Mouse (Mus musculus): ENCODE data around the gene Ppp1r9a. TPM values are rescaled to one million over a fixed set of nuclear protein-coding genes. Genes with fewer than 3 reads are reported as not detected.

The Ppp1r9a gene
- total RNA-seq, 2 experiments from 2014 or later, result 10.6 to 11.2 TPM

DNA sequence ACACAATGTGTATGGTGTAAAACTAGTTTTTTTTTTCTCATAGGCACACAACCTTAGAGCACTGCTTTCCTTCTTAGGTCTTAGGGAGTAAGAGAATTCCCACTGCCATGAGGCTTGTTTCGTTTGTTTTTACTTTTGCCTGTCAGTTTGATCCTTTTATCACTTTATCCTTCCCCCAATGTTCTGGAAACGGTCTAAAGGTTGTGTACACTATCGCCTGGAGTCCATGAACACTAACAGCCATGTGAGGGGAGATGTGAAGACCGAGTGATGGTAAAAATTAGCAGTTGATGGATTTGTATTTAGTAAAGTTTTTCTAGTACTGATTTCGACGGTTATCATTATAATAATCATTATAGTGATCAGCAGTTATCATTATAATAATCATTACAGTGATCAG is 232.3 kb downstream of the Ppp1r9a start:
- ATAC-seq (replicated peaks; ENCODE audit: low FRiP score, low TSS enrichment, poor library complexity, severe bottlenecking), result no peak

DNA sequence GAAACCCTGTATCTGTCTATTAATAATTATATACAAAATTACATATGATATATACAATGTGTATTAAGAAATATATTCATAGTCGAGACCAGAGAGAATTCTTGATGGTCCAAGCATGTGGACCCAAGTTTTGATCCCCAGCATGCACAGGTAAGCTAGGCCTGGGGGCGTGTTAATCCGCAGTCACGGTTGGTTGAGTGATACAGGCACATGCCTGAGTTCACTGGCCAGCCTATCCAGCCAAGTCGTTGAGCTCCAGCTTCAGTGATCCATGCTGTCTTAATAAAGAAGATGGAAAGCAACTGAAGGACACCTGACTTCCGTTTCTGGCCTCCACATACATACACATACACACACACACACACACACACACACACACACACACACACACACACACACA is 233.3 kb downstream of the Ppp1r9a start:
- no peak for ATAC-seq (replicated peaks; ENCODE audit: low FRiP score, low TSS enrichment, poor library complexity, severe bottlenecking)

- ATAC-seq (replicated peaks; ENCODE audit: low FRiP score, low TSS enrichment, poor library complexity, severe bottlenecking), result no peak
These were observed 236.3 kb downstream of the Ppp1r9a start for GRCm38 (mm10) chr6:5138875-5139631.

GRCm38 (mm10) chr6:5139666-5140065 is 236.9 kb downstream of the Ppp1r9a start:
- no peak for ATAC-seq (replicated peaks; ENCODE audit: low FRiP score, low TSS enrichment, poor library complexity, severe bottlenecking)

- ATAC-seq (replicated peaks; ENCODE audit: low FRiP score, low TSS enrichment, poor library complexity, severe bottlenecking), result peak; percentile 82
These were observed 244.9 kb downstream of the Ppp1r9a start for GRCm38 (mm10) chr6:5147488-5148142.

DNA sequence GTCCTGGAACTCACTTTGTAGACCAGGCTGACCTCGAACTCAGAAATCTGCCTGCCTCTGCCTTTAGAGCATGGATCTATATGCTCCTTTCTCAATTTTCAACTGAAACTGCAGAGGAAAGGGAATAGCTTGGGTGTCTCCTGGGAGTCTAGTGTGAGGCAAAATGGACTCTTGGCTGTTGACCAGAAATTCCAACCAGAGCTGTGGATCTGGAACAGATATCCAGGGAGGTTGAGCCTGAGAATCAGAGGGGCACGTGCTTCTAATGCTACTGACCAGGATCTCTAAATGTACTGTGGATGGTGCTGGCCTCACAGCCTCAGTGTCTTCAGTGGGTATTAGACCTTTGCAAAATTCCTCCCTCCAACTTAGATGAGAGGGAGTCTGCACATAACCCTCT is 247.2 kb downstream of the Ppp1r9a start:
- ATAC-seq (replicated peaks; ENCODE audit: low FRiP score, low TSS enrichment, poor library complexity, severe bottlenecking), result no peak

GRCm38 (mm10) chr6:5151171-5151570 is 248.5 kb downstream of the Ppp1r9a start:
- no peak for ATAC-seq (replicated peaks; ENCODE audit: low FRiP score, low TSS enrichment, poor library complexity, severe bottlenecking)

GRCm38 (mm10) chr6:5152185-5152584 is 249.5 kb downstream of the Ppp1r9a start:
- no peak for ATAC-seq (replicated peaks; ENCODE audit: low FRiP score, low TSS enrichment, poor library complexity, severe bottlenecking)

- no peak for ATAC-seq (replicated peaks; ENCODE audit: low FRiP score, low TSS enrichment, poor library complexity, severe bottlenecking)
These were observed 252.1 kb downstream of the Ppp1r9a start for GRCm38 (mm10) chr6:5154786-5155185.

DNA sequence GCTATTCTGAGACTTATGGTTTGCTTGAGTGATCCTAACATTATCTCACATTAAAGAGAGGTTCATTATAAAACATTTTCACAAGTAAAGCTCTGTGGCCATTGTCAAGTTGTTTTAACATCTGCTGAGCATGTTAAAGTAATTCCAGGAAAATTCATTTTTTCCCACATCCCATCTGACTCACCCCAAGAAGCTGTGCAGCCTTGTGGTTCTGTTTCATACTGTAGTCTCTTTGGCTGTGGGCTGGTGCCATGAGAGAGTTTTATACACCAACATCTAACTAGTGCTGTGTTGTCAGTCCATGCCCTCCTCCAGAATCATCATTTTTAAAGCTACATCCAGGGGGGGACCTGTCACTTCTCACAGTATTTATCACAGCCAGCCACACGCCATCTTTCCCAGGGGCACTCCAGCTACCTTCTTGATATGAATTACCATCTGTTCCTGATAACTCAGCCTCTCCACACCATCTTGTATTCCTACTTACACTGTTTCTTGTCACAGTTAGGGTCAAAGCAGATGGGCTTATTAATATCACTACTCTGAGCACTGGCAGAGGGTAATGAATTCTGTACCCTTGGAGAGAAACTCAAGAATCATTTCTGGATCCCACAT is 252.7 kb downstream of the Ppp1r9a start:
- ATAC-seq (replicated peaks; ENCODE audit: low FRiP score, low TSS enrichment, poor library complexity, severe bottlenecking), result peak; percentile 91

GRCm38 (mm10) chr6:5156541-5157425 is 254.1 kb downstream of the Ppp1r9a start:
- peak; percentile 74 for ATAC-seq (replicated peaks; ENCODE audit: low FRiP score, low TSS enrichment, poor library complexity, severe bottlenecking)

- ATAC-seq (replicated peaks; ENCODE audit: low FRiP score, low TSS enrichment, poor library complexity, severe bottlenecking), result no peak
These were observed 256.7 kb downstream of the Ppp1r9a start for GRCm38 (mm10) chr6:5159385-5159791.

DNA sequence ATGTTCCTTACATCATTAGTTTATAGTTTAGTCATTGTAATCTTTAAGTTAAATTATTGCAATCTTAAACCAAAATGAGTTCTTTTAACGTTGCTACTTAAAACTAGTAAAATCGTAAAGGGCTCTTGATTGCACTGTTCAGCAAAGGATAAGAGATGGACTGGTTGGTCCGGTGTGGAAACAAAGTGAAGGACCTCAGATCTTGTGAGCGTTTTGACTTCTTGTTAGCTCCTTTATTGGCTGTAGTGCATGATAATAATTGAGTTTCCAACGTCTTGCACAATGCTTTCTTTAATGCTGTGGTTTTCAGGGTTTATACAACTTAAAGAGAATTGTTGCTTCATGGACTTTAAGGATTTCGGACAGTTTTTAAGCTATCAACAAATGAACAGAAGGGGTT is 259.3 kb downstream of the Ppp1r9a start:
- no peak for ATAC-seq (replicated peaks; ENCODE audit: low FRiP score, low TSS enrichment, poor library complexity, severe bottlenecking)

DNA sequence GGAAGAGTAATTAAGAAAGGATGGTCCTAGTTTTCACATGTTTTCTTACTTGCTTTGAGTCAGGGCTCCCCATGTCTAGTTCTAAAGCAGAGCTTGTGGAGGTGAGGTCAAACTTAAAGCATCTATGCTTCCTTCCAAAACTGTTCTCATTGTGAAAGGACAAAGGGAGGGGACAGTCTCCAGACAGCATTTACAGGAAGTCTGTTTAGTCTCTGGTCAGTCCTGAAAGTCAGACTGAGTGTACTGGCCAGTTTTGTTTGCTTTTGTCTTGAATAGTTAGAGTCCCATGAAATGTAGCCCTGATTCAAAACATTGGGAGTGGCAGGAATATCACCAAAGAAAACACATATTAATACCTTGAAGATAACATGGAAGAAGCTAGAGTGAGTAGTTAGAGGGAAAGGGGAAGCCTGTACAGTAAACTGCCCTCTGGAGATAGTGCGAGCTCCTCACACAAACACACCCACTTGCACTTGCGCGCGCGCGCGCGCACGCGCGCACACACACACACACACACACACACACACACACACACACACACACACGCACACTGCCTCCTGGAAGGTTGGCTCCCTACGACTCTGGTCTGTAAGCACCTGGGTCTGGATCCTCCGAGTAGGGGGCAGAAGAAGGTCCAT is 260.9 kb downstream of the Ppp1r9a start:
- no peak for ATAC-seq (replicated peaks; ENCODE audit: low FRiP score, low TSS enrichment, poor library complexity, severe bottlenecking)

DNA sequence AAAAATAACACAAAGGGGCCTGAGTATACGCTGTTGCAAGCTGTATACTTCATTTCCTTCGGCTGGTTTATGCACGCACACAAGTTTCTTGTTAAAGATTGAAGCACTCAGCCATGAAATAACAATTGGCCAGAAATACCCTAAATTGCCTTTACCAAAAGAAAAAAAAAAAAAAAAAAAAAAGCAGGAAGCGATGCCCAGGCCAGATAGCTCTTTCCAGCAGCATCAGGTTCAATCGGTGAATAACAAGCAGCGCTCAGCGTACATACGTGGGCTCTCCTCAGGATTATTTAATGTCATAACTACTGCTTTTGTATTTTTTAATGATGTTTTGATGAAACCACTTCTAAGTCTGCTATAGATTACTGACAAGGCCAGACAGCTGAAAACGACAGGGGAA is 262.1 kb downstream of the Ppp1r9a start:
- ATAC-seq (replicated peaks; ENCODE audit: low FRiP score, low TSS enrichment, poor library complexity, severe bottlenecking), result no peak

DNA sequence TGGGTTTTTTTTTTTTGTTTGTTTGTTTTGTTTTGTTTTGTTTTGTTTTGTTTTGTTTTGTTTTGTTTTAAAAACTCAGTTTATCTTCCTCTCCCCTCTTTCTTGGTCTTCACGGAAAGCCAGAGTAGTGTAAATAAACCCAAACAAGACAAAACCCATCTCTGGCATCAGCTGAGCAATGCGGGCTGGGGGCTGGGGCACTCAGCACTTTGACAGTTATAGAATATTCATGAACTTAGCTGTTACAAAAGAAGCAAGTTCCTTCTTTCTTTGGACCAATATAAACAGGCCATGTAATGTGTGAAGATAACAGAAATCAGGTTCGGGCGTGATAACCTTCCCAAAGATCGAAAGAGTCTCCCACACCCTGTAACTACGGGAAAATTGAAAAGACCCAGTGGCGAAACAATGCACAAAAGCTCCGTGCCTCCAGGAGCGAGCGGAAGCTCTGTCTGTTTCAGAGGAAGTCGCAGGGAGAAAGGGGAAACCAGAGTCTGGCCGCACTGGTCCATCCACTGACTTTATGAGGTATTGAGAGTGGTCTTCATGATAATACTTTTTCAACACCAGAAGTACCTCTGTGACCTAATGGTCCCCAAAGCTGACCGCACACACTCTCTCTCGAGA is 264.4 kb downstream of the Ppp1r9a start:
- no peak for ATAC-seq (replicated peaks; ENCODE audit: low FRiP score, low TSS enrichment, poor library complexity, severe bottlenecking)

DNA sequence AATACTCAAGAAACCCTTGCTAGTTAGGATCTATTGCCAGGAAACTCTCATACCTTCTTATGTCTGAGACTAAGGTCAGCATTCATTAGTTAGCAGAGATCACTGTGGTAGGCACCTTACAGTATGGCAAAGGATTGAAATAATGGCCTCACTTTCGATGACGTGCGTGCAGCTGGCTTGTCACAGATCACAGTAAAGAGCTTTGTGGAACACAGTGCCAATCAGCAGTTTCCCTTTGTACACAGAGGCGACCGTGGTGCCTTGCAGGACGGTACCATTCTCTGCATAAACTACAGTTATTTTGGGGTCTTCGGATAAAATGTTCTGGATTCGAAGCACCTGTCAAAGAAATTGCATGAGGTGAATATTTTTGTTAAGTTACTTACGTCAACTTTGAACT is 265.4 kb downstream of the Ppp1r9a start:
- no peak for ATAC-seq (replicated peaks; ENCODE audit: low FRiP score, low TSS enrichment, poor library complexity, severe bottlenecking)

GRCm38 (mm10) chr6:5171418-5171817 is 268.7 kb downstream of the Ppp1r9a start:
- no peak for ATAC-seq (replicated peaks; ENCODE audit: low FRiP score, low TSS enrichment, poor library complexity, severe bottlenecking)

DNA sequence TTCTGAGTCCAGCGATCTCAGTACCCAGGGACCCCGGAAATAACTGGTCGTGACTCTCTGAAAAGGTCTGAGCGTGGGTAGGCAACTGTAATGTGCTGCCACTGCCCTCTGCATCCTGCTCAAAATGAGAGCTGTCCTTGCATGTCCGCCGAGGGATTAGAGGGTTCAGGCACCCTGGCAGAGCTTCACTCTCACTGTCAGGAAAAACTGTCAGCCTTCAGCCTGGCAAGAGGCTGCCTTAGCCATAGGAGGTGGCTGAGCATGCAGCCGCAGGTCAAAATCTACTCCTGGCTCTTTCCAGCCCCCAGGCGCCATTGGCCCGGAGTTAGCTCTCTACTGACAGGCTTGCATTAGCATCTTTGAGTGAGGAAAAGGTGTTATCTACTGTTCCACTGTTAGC is 269.9 kb downstream of the Ppp1r9a start:
- no peak for ATAC-seq (replicated peaks; ENCODE audit: low FRiP score, low TSS enrichment, poor library complexity, severe bottlenecking)
